Mouse (Mus musculus) right cerebral cortex, postnatal 4 days (tissue): ENCODE data around the gene Gm21748.
"Not testable (repeated sequence)": the region's sequence is repeated elsewhere in the genome, so short reads cannot be mapped to it uniquely, and the experiment has no call there.

ENCODE experiments used
- DNase-seq: peaks from one replicate; pipeline ENCODE4 v3.0.0-alpha.2; 2022

The Gm21748 gene

GRCm38 (mm10) chrY:90839077-90839476 lies at the start of gene Gm21748:
Gene Gm21748, minus strand, starts transcription at chrY:90839177.
- not testable (repeated sequence) for DNase-seq
